Mouse (Mus musculus) CD4-positive, CD25-positive, alpha-beta regulatory T cell, adult 2 months (primary cell): ENCODE results near the gene Selenok.

Experiments used
- DNase-seq: peaks from one replicate; pipeline ENCODE4 v3.0.0-alpha.2; 2012; ENCODE audit warnings: low read depth, low spot score

The Selenok gene

GRCm38 (mm10) chr14:29996000-29996751 is 28.1 kb downstream of the Selenok start:
- DNase-seq = no peak

GRCm38 (mm10) chr14:29997345-29997744 is 29.2 kb downstream of the Selenok start:
- no peak for DNase-seq

GRCm38 (mm10) chr14:29998747-29999474 is 30.8 kb downstream of the Selenok start:
- no peak for DNase-seq

GRCm38 (mm10) chr14:29999475-29999811 is 31.3 kb downstream of the Selenok start:
- no peak for DNase-seq

- peak; percentile 47 for DNase-seq
Observed at GRCm38 (mm10) chr14:30008733-30009575, 40.8 kb downstream of the Selenok start, which contains the start of the genes Il17rb and Chdh. TSS of gene Il17rb (minus strand) at chr14:30008896. TSS of gene Chdh (plus strand) at chr14:30009023.

GRCm38 (mm10) chr14:30009864-30010560 is 41.9 kb downstream of the Selenok start:
- DNase-seq = peak; percentile 27

- DNase-seq = peak; percentile 29
Observed at GRCm38 (mm10) chr14:30011886-30012560, 43.9 kb downstream of the Selenok start.

- peak; percentile 53 for DNase-seq
Observed at GRCm38 (mm10) chr14:30014487-30014886, 46.4 kb downstream of the Selenok start.

- no peak for DNase-seq
Observed at GRCm38 (mm10) chr14:30015008-30015407, 46.9 kb downstream of the Selenok start.

- no peak for DNase-seq
Observed at GRCm38 (mm10) chr14:30016666-30017065, 48.6 kb downstream of the Selenok start.

GRCm38 (mm10) chr14:30017794-30018462 is 49.8 kb downstream of the Selenok start:
- DNase-seq = peak; percentile 22

GRCm38 (mm10) chr14:30018463-30018801 is 50.3 kb downstream of the Selenok start:
- DNase-seq = no peak

- DNase-seq = no peak
Observed at GRCm38 (mm10) chr14:30018846-30019245, 50.7 kb downstream of the Selenok start.

GRCm38 (mm10) chr14:30019375-30019774 is 51.3 kb downstream of the Selenok start:
- no peak for DNase-seq

GRCm38 (mm10) chr14:30019792-30020575 is 51.9 kb downstream of the Selenok start:
- DNase-seq = no peak

- no peak for DNase-seq
Observed at GRCm38 (mm10) chr14:30022471-30022870, 54.4 kb downstream of the Selenok start.

- peak; percentile 55 for DNase-seq
Observed at GRCm38 (mm10) chr14:30024387-30024786, 56.3 kb downstream of the Selenok start.
